Mouse (Mus musculus): ENCODE results near the gene Tnfrsf26.
"Not testable (repeated sequence)": the region's sequence is repeated elsewhere in the genome, so short reads cannot be mapped to it uniquely, and the experiment has no call there.

Gene Tnfrsf26

GRCm38 (mm10) chr7:143628540-143628939 lies at the start of gene Tnfrsf26:
TSS of gene Tnfrsf26 (minus strand) at chr7:143628722.
- DNase-seq (ENCODE audit: low spot score in 2 of 2) = no peak

- DNase-seq (ENCODE audit: low spot score in 2 of 2) = no peak
These were observed 38.1 kb upstream of the Tnfrsf26 start for GRCm38 (mm10) chr7:143666427-143667311.

- no peak for DNase-seq (ENCODE audit: low spot score in 2 of 2)
These were observed 34.9 kb upstream of the Tnfrsf26 start for GRCm38 (mm10) chr7:143663470-143663869.

- DNase-seq (ENCODE audit: low spot score in 2 of 2) = no peak
These were observed 32.3 kb upstream of the Tnfrsf26 start for GRCm38 (mm10) chr7:143660797-143661196.

GRCm38 (mm10) chr7:143649769-143650346 lies 21.3 kb upstream of the Tnfrsf26 start:
- not testable (repeated sequence) for DNase-seq (ENCODE audit: low spot score in 2 of 2)

GRCm38 (mm10) chr7:143649034-143649768 lies 20.7 kb upstream of the Tnfrsf26 start, which contains the start of gene Tnfrsf22:
TSS of gene Tnfrsf22 (minus strand) at chr7:143649661.
- DNase-seq (ENCODE audit: low spot score in 2 of 2) = peak; percentile 78 to 79

- DNase-seq (ENCODE audit: low spot score in 2 of 2) = not testable (repeated sequence)
These were observed 15.4 kb upstream of the Tnfrsf26 start for GRCm38 (mm10) chr7:143643949-143644348.

- no peak for DNase-seq (ENCODE audit: low spot score in 2 of 2)
These were observed 8.2 kb upstream of the Tnfrsf26 start for GRCm38 (mm10) chr7:143636674-143637073.

- no peak for DNase-seq (ENCODE audit: low spot score in 2 of 2)
These were observed 3.0 kb upstream of the Tnfrsf26 start for GRCm38 (mm10) chr7:143631503-143631902.

GRCm38 (mm10) chr7:143629501-143629900 lies 979 bp upstream of the Tnfrsf26 start:
- DNase-seq (ENCODE audit: low spot score in 2 of 2) = no peak

- no peak for DNase-seq (ENCODE audit: low spot score in 2 of 2)
These were observed 801 bp downstream of the Tnfrsf26 start for GRCm38 (mm10) chr7:143627555-143628286.

- no peak for DNase-seq (ENCODE audit: low spot score in 2 of 2)
These were observed 2.3 kb downstream of the Tnfrsf26 start for GRCm38 (mm10) chr7:143626178-143626577.

GRCm38 (mm10) chr7:143625151-143625550 lies 3.4 kb downstream of the Tnfrsf26 start:
- DNase-seq (ENCODE audit: low spot score in 2 of 2) = no peak

GRCm38 (mm10) chr7:143624561-143624960 lies 4.0 kb downstream of the Tnfrsf26 start:
- DNase-seq (ENCODE audit: low spot score in 2 of 2) = no peak

GRCm38 (mm10) chr7:143620951-143621350 lies 7.6 kb downstream of the Tnfrsf26 start:
- no peak for DNase-seq (ENCODE audit: low spot score in 2 of 2)

GRCm38 (mm10) chr7:143614404-143615135 lies 14.0 kb downstream of the Tnfrsf26 start:
- peak; percentile 32 to 67 for DNase-seq (ENCODE audit: low spot score in 2 of 2)

GRCm38 (mm10) chr7:143612215-143612614 lies 16.3 kb downstream of the Tnfrsf26 start:
- no peak for DNase-seq (ENCODE audit: low spot score in 2 of 2)

GRCm38 (mm10) chr7:143605321-143605720 lies 23.2 kb downstream of the Tnfrsf26 start:
- no peak for DNase-seq (ENCODE audit: low spot score in 2 of 2)

GRCm38 (mm10) chr7:143604889-143605288 lies 23.6 kb downstream of the Tnfrsf26 start:
- no peak for DNase-seq (ENCODE audit: low spot score in 2 of 2)

- DNase-seq (ENCODE audit: low spot score in 2 of 2) = no peak
These were observed 26.8 kb downstream of the Tnfrsf26 start for GRCm38 (mm10) chr7:143601705-143602104.

GRCm38 (mm10) chr7:143600231-143600740 lies 28.2 kb downstream of the Tnfrsf26 start:
- DNase-seq (ENCODE audit: low spot score in 2 of 2) = no peak
